Mouse (Mus musculus) CH12.LX (cell line): ENCODE data around the gene Pla2g4a. TPM values are rescaled to one million over a fixed set of nuclear protein-coding genes. Genes with fewer than 3 reads are reported as not detected.

Experiments used
- DNase-seq: peaks from one replicate; pipeline ENCODE4 v3.0.0-alpha.2; 2013; ENCODE audit errors: extremely low read depth
- H3K27ac ChIP-seq: 2 replicates; pipeline ENCODE4 v1.5.1; 2012; ENCODE audit warnings: low read depth, mild to moderate bottlenecking, control low read depth, moderate library complexity; ENCODE audit not compliant: insufficient read depth
- H3K27me3 ChIP-seq: replicated peaks from 2 replicates; pipeline ENCODE3; 2012; ENCODE audit warnings: inconsistent platforms
- H3K36me3 ChIP-seq, 2 experiments: replicated peaks in 1 of 2; 2 replicates each; pipeline versions ENCODE3 to v1.6.1; 2012; ENCODE audit warnings: inconsistent platforms in 1 of 2, low read length in 1 of 2, mild to moderate bottlenecking in 1 of 2, mixed read lengths in 1 of 2, moderate library complexity in 1 of 2; ENCODE audit not compliant: control insufficient read depth in 1 of 2, insufficient read depth in 1 of 2
- H3K4me1 ChIP-seq, 2 experiments: 2 replicates each; pipeline ENCODE4 v1.6.1; 2012; ENCODE audit warnings: inconsistent platforms in 1 of 2, moderate library complexity in 1 of 2; ENCODE audit not compliant: insufficient read depth in 2 of 2, control insufficient read depth in 1 of 2
- H3K4me2 ChIP-seq: 2 replicates; pipeline ENCODE4 v1.6.1; 2012; ENCODE audit warnings: low read depth, mild to moderate bottlenecking, control low read depth; ENCODE audit not compliant: poor library complexity, insufficient read depth, severe bottlenecking
- H3K4me3 ChIP-seq, 3 experiments: fragments of 150-350 bp in 1 of 3; sonication (generic) in 1 of 3; replicated peaks in 1 of 3; 2 replicates each; pipeline versions ENCODE3 to v1.5.1; 2011 to 2012; ENCODE audit warnings: low read depth in 2 of 3, low read length in 2 of 3, mild to moderate bottlenecking in 2 of 3, moderate library complexity in 2 of 3, control low read depth in 1 of 3, improper control_type of control experiment in 1 of 3, inconsistent platforms in 1 of 3, mixed read lengths in 1 of 3; ENCODE audit not compliant: poor library complexity in 1 of 3
- H3K79me2 ChIP-seq: replicated peaks from 2 replicates; pipeline ENCODE4 v1.6.1; 2012; ENCODE audit warnings: mild to moderate bottlenecking, moderate library complexity; ENCODE audit not compliant: control insufficient read depth, poor library complexity, insufficient read depth, severe bottlenecking; ENCODE audit errors: extremely low read depth
- H3K9ac ChIP-seq: 2 replicates; pipeline ENCODE4 v1.6.1; 2012; ENCODE audit warnings: low read depth, mild to moderate bottlenecking, control low read depth, moderate library complexity; ENCODE audit not compliant: insufficient read depth
- H3K9me3 ChIP-seq: replicated peaks from 2 replicates; pipeline ENCODE3; 2012; ENCODE audit warnings: low read length, inconsistent platforms, mixed read lengths
- BHLHE40 ChIP-seq: IDR thresholded peaks from 2 replicates; pipeline ENCODE4 v1.6.1; 2011; ENCODE audit warnings: mild to moderate bottlenecking, low read depth, low read length, improper control_type of control experiment
- CTCF ChIP-seq, 2 experiments: IDR thresholded peaks in 1 of 2; conservative IDR thresholded peaks in 1 of 2; 2 replicates each; pipeline ENCODE4 v1.5.1; 2011 to 2012; ENCODE audit warnings: low read depth in 2 of 2, low read length in 2 of 2, improper control_type of control experiment in 1 of 2, inconsistent platforms in 1 of 2, mild to moderate bottlenecking in 1 of 2, moderate library complexity in 1 of 2
- E2F4 ChIP-seq: IDR thresholded peaks from 2 replicates; pipeline ENCODE4 v1.6.1; 2011; ENCODE audit warnings: low read depth, low read length, improper control_type of control experiment; ENCODE audit not compliant: insufficient replicate concordance
- ELF1 ChIP-seq: IDR thresholded peaks from 2 replicates; pipeline ENCODE4 v1.6.1; 2014; ENCODE audit warnings: low read depth, mild to moderate bottlenecking, inconsistent platforms, low read length, improper control_type of control experiment
- ETS1 ChIP-seq: conservative IDR thresholded peaks from 2 replicates; pipeline ENCODE4 v1.6.1; 2012; ENCODE audit warnings: low read depth, mild to moderate bottlenecking, inconsistent platforms, low read length, improper control_type of control experiment, moderate library complexity
- GABPA ChIP-seq: IDR thresholded peaks from 2 replicates; pipeline ENCODE4 v1.6.1; 2012; ENCODE audit warnings: low read depth, low read length, improper control_type of control experiment, inconsistent platforms; ENCODE audit not compliant: insufficient replicate concordance
- IRF4 ChIP-seq: IDR thresholded peaks from 2 replicates; pipeline ENCODE4 v1.6.1; 2014; ENCODE audit warnings: low read depth, mild to moderate bottlenecking, inconsistent platforms, low read length, improper control_type of control experiment
- JUND ChIP-seq: conservative IDR thresholded peaks from 2 replicates; pipeline ENCODE4 v1.6.1; 2011; ENCODE audit warnings: low read depth, low read length, improper control_type of control experiment
- MAX ChIP-seq: IDR thresholded peaks from 2 replicates; pipeline ENCODE4 v1.6.1; 2011; ENCODE audit warnings: low read length, improper control_type of control experiment
- MAZ ChIP-seq: IDR thresholded peaks from 2 replicates; pipeline ENCODE4 v1.6.1; 2012; ENCODE audit warnings: low read depth, mild to moderate bottlenecking, inconsistent platforms, low read length, improper control_type of control experiment, moderate library complexity
- MXI1 ChIP-seq: IDR thresholded peaks from 2 replicates; pipeline ENCODE4 v1.6.1; 2011; ENCODE audit warnings: mild to moderate bottlenecking, low read depth, low read length, improper control_type of control experiment
- NELFE ChIP-seq: IDR thresholded peaks from 2 replicates; pipeline ENCODE4 v1.6.1; 2011; ENCODE audit warnings: low read depth, low read length, improper control_type of control experiment
- PAX5 ChIP-seq: IDR thresholded peaks from 2 replicates; pipeline ENCODE4 v1.6.1; 2012; ENCODE audit warnings: low read length, inconsistent platforms, mixed read lengths
- POLR2A ChIP-seq: IDR thresholded peaks from 2 replicates; pipeline ENCODE4 v1.6.1; 2011; ENCODE audit warnings: low read depth, mild to moderate bottlenecking, improper control_type of control experiment, low read length
- POLR2AphosphoS2 ChIP-seq: IDR thresholded peaks from 2 replicates; pipeline ENCODE4 v1.6.1; 2011; ENCODE audit warnings: low read depth, low read length, improper control_type of control experiment
- SIN3A ChIP-seq: IDR thresholded peaks from 2 replicates; pipeline ENCODE4 v1.6.1; 2012; ENCODE audit warnings: low read length, improper control_type of control experiment, inconsistent platforms
- TBP ChIP-seq: conservative IDR thresholded peaks from 2 replicates; pipeline ENCODE4 v1.6.1; 2011; ENCODE audit warnings: low read depth, low read length, improper control_type of control experiment
- TCF12 ChIP-seq: IDR thresholded peaks from 2 replicates; pipeline ENCODE4 v1.6.1; 2014; ENCODE audit warnings: low read depth, mild to moderate bottlenecking, inconsistent platforms, low read length, improper control_type of control experiment
- UBTF ChIP-seq: IDR thresholded peaks from 2 replicates; pipeline ENCODE4 v1.6.1; 2012; ENCODE audit warnings: low read depth, mild to moderate bottlenecking, inconsistent platforms, low read length, improper control_type of control experiment, moderate library complexity
- USF1 ChIP-seq: IDR thresholded peaks from 2 replicates; pipeline ENCODE4 v1.6.1; 2014; ENCODE audit warnings: low read depth, mild to moderate bottlenecking, inconsistent platforms, low read length, improper control_type of control experiment
- USF2 ChIP-seq: conservative IDR thresholded peaks from 2 replicates; pipeline ENCODE4 v1.6.1; 2011; ENCODE audit warnings: low read depth, low read length, improper control_type of control experiment
- ZC3H11A ChIP-seq: IDR thresholded peaks from 2 replicates; pipeline ENCODE4 v1.6.1; 2012; ENCODE audit warnings: low read depth, mild to moderate bottlenecking, inconsistent platforms, low read length, improper control_type of control experiment
- ZMIZ1 ChIP-seq: IDR thresholded peaks from 2 replicates; pipeline ENCODE4 v1.6.1; 2012; ENCODE audit warnings: low read depth, mild to moderate bottlenecking, inconsistent platforms, low read length, improper control_type of control experiment
- dilution Hi-C: fragments of 300-500 bp; cut with MboI; formaldehyde crosslinking; loops from 2 replicates; pipeline ENCODE4 v1.14.3; 2020; ENCODE audit warnings: low sequenced_read_pairs; ENCODE audit not compliant: extremely low pct_unique_long_range_greater_than_20kb, extremely low pct_ligation_motif_present
- in situ Hi-C: fragments of 300-500 bp; cut with MboI; formaldehyde crosslinking; loops from 3 replicates; pipeline ENCODE4 v1.14.3; 2019; ENCODE audit warnings: low sequenced_read_pairs, low pct_ligation_motif_present, low pct_unique_long_range_greater_than_20kb, mixed read lengths
- polyA plus RNA-seq: library from polyadenylated mRNA; unstranded; fragments of >175 nt; gene quantifications from 2 replicates; pipeline ENCODE4 v1.2.1, GENCODE M21; 2012; ENCODE audit warnings: low read depth; ENCODE audit not compliant: insufficient read length
- total RNA-seq, 2 experiments: library from RNA; depleted of rRNA; stranded (reverse); fragments of 300-350 nt in 1 of 2; fragments of >200 nt in 1 of 2; gene quantifications; 2 replicates each; pipeline ENCODE4 v1.2.3; 2012 to 2014

The Pla2g4a gene
- total and polyA plus RNA-seq, 3 experiments = 3.2 to 15.6 (median 3.5) TPM

DNA sequence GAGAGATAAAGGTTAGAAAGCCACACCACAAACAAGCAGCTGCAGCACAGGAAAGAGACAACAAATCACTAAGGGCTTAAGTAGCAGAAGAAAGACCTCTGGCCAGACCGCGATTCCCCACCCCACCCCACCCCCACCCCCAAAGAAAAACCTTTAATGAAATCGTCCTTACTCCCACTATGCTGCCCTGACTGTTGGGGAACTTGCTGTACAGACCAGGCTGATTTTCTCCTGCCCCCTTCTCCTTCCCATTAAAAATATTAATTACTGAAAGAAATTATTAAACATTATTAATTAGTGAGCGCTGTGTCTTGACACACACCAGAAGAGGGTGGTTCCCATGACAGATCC is 49.5 kb upstream of the Pla2g4a start:
- no peak for DNase-seq
- H3K79me2 ChIP-seq = no peaks in the 10 kb centered on the region
- no peak overlapping the region for H3K9ac ChIP-seq
- H3K4me1 ChIP-seq = peaks cover 0 to 2% of the 10 kb centered on the region in 2 experiments; a peak in 1 of 4 replicates
- in situ Hi-C loops (no loop called here), dilution Hi-C loops (no loop called here)
- H3K36me3 ChIP-seq = no peaks in the 10 kb centered on the region
- no peaks in the 10 kb centered on the region for H3K9me3 ChIP-seq
- H3K4me2 ChIP-seq = peak overlapping the region; percentile 2; the same call in 1 of the 2 replicates
- no peaks in the 10 kb centered on the region for H3K27me3 ChIP-seq
- TF ChIP-seq USF1 (no peak), ZMIZ1 (no peak), UBTF (no peak), MAZ (no peak), TBP (no peak), ZC3H11A (no peak), IRF4 (no peak), CTCF (conservative IDR thresholded peaks at IDR 0.05 in 1 of 2, IDR thresholded peaks at IDR 0.05 in 1 of 2; ENCODE audit: low read depth in 2 of 2, low read length in 2 of 2) (no peak), NELFE (no peak), POLR2A (no peak), E2F4 (no peak), BHLHE40 (no peak), SIN3A (no peak)
- H3K4me3 ChIP-seq = no peak overlapping the region
- H3K27ac ChIP-seq = no peak overlapping the region

DNA sequence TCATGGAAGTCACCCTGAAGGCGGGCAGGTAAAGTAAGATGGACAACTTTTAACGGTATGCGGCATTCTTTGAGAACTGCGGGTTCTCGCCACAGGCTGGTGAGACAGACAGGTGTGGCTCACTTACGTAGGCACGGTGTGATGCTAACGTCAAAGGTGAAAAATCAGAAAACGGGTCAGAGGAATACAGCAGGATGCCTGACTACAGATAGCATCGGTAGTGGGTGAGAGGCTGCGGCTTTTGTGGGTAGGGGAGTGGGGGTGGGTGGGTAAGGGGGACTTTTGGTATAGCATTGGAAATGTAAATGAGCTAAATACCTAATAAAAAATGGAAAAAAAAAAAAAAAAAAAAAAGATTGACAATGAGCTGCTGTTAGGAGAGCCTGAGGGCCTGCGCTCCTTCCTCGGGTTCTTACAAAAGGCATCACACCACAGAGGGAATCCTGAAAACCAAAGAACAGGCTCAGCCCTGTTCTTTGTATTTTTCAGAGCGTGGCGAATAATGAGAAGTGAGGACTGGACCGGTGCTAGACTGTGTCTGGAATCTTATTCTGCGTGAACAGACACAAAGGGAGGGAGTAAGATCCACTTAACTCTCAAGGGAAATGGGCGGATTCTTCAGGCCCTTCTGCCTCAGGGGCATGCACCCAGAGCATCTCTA is 49.0 kb upstream of the Pla2g4a start:
- in situ Hi-C loops = no loop called here
- DNase-seq = peak; percentile 40
- peak overlapping the region; percentile 2; the same call in 1 of the 2 replicates for H3K4me2 ChIP-seq
- dilution Hi-C loops = no loop called here
- peaks cover 0 to 2% of the 10 kb centered on the region in 2 experiments; a peak in 1 of 4 replicates for H3K4me1 ChIP-seq
- no peaks in the 10 kb centered on the region for H3K79me2 ChIP-seq
- TF ChIP-seq MAZ (no peak), ETS1 (no peak), POLR2A (no peak), TCF12 (no peak), MXI1 (no peak), MAX (no peak), E2F4 (no peak), GABPA (no peak), POLR2AphosphoS2 (no peak), IRF4 (no peak), CTCF (conservative IDR thresholded peaks at IDR 0.05 in 1 of 2, IDR thresholded peaks at IDR 0.05 in 1 of 2; ENCODE audit: low read depth in 2 of 2, low read length in 2 of 2) (no peak), PAX5 (no peak), USF2 (no peak), ELF1 (no peak), ZC3H11A (no peak), JUND (no peak)
- no peaks in the 10 kb centered on the region for H3K36me3 ChIP-seq
- no peak overlapping the region for H3K27ac ChIP-seq
- H3K4me3 ChIP-seq = no peak overlapping the region
- H3K27me3 ChIP-seq = no peaks in the 10 kb centered on the region
- no peaks in the 10 kb centered on the region for H3K9me3 ChIP-seq
- H3K9ac ChIP-seq = no peak overlapping the region
